Mouse (Mus musculus) hindbrain, embryonic 12.5 days (tissue): ENCODE results near the gene Mrpl11. TPM values are rescaled to one million over a fixed set of nuclear protein-coding genes. Genes with fewer than 3 reads are reported as not detected.
"Not testable (repeated sequence)": the region's sequence is repeated elsewhere in the genome, so short reads cannot be mapped to it uniquely, and the experiment has no call there.

ENCODE experiments used
- ATAC-seq: fragments of 200-750 bp; cut with Nextera tagmentation; 2 replicates; pipeline ENCODE4 v1.8.0; 2017; ENCODE audit warnings: moderate TSS enrichment; ENCODE audit not compliant: low FRiP score
- H3K27ac ChIP-seq: fragments of 300-500 bp; sonication (generic); 2 replicates; pipeline ENCODE4 v1.5.1; 2016; ENCODE audit warnings: mild to moderate bottlenecking
- H3K27me3 ChIP-seq: fragments of 300-500 bp; sonication (generic); 2 replicates; pipeline ENCODE4 v1.6.1; 2016; ENCODE audit warnings: mild to moderate bottlenecking
- H3K36me3 ChIP-seq: fragments of 300-500 bp; sonication (generic); 2 replicates; pipeline ENCODE4 v1.6.1; 2016; ENCODE audit warnings: mild to moderate bottlenecking
- H3K4me1 ChIP-seq: fragments of 300-500 bp; sonication (generic); 2 replicates; pipeline ENCODE4 v1.6.1; 2016
- H3K4me2 ChIP-seq: fragments of 300-500 bp; sonication (generic); replicated peaks from 2 replicates; pipeline ENCODE4 v1.6.1; 2016; ENCODE audit warnings: mild to moderate bottlenecking
- H3K4me3 ChIP-seq: fragments of 300-500 bp; sonication (generic); 2 replicates; pipeline ENCODE4 v1.5.1; 2016; ENCODE audit warnings: mild to moderate bottlenecking
- H3K9ac ChIP-seq: fragments of 300-500 bp; sonication (generic); 2 replicates; pipeline ENCODE4 v1.6.1; 2016; ENCODE audit warnings: mild to moderate bottlenecking, moderate library complexity
- H3K9me3 ChIP-seq: fragments of 300-500 bp; sonication (generic); replicated peaks from 2 replicates; pipeline ENCODE4 v1.6.1; 2016; ENCODE audit warnings: mild to moderate bottlenecking
- WGBS: fragments of 180-500 bp; shearing (Covaris S2); methylation state at CpG from one replicate; pipeline ENCODE4 v1.1.7; 2016; 5-methylcytosine and 5-hydroxymethylcytosine counted together
- polyA plus RNA-seq: library from polyadenylated mRNA; unstranded; fragments of >200 nt; fragmentation: Nextera tagmentation; extraction: Ambion mirVana; gene quantifications from 2 replicates; pipeline ENCODE4 v1.2.1, GENCODE M21; 2016

The Mrpl11 gene
- polyA plus RNA-seq, 1 experiment from 2014 or later, result 124 TPM

DNA sequence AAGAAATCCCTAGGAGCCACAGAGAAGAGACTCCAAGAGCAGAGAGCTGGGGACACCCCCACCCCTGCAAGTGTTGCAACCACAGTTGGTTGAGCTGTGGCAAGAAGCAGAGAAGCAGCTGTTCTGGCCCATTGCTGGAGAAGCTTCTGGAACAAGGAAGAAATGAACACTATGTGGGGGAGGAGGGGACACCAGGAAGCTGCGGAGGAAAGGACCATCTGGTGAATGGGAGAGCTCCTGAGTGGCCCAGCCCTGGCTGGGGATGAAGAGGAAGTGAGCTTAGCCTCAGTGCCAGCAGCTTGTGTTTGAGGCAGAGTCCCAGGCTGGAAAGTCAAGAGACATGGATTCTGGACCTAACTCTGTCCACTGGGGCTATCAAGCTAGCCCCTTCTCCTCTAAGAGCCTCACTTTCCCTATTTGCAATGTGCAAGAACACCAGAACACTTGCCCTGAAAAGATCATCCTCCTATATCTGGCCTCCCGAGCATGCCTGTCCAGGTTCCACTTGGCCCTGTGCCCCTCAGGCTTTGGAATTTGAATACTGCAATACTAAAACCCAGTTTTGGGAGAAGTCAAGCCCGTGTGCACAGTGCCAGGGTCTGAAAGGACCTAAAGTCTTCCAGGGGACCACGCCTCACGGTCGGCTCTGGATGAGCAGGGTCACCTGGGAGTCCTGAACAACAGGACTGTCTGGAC is 37.6 kb downstream of the Mrpl11 start:
- H3K4me3 ChIP-seq, result no peak overlapping the region
- H3K4me1 ChIP-seq, result peaks cover 7% of the 10 kb centered on the region
- no peak overlapping the region for H3K9ac ChIP-seq
- no peak for ATAC-seq
- WGBS, result 72% methylated on average over 6 of the region's 6 CpGs
- H3K4me2 ChIP-seq, result no peak overlapping the region; the same call in 1 of the 2 replicates
- H3K27me3 ChIP-seq, result peaks cover 34% of the 10 kb centered on the region
- no peak overlapping the region for H3K27ac ChIP-seq
- no peaks in the 10 kb centered on the region for H3K9me3 ChIP-seq
- H3K36me3 ChIP-seq, result no peaks in the 10 kb centered on the region

DNA sequence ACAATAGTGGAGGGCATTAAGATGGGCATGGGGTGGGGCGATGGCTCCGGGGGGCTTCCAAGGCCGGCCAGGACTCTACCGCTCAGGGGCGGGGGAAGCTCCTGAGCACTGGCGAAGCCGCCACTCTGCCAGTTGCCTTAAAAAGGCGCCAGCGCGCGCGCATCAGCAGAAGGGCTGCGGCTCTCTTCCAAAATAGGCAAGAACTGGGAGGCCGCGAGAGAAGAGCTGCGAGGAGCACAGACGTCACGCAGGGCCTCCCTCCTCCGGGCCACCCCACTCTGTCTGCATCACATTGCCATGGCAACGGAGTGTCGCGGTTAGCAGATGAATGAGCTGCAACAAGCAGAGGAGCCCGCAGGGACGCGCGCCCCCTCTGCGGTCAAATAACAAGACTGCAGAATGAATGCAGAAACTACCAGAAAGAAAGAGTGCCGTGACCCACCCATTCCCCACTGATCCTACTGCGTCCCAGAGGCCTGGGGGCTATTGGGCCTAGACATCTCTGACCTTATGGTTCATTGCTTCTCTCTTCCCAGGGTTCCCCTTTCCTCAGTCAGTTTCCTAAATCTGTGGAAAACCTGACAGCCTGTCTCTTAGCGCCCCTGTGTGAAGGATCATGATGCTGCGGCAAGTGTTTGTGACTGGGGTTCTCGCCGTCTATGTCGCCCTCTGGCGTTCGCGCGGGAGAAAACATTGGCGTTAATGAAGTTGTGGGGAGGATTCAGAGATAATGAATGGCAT is 39.9 kb downstream of the Mrpl11 start:
- peak overlapping the region; percentile 87 for H3K27ac ChIP-seq
- 1% methylated on average over 39 of the region's 39 CpGs for WGBS
- peaks cover 7% of the 10 kb centered on the region for H3K4me1 ChIP-seq
- peak; percentile 98 for ATAC-seq
- 0 out of 2 replicates have a peak, but pooled peaks cover 8% of the 10 kb centered on the region for H3K9me3 ChIP-seq
- H3K36me3 ChIP-seq, result no peaks in the 10 kb centered on the region
- peak overlapping the region; percentile 27 for H3K4me3 ChIP-seq
- peak overlapping the region; percentile 64 for H3K4me2 ChIP-seq
- H3K27me3 ChIP-seq, result peaks cover 15% of the 10 kb centered on the region
- peak overlapping the region; percentile 53 for H3K9ac ChIP-seq

DNA sequence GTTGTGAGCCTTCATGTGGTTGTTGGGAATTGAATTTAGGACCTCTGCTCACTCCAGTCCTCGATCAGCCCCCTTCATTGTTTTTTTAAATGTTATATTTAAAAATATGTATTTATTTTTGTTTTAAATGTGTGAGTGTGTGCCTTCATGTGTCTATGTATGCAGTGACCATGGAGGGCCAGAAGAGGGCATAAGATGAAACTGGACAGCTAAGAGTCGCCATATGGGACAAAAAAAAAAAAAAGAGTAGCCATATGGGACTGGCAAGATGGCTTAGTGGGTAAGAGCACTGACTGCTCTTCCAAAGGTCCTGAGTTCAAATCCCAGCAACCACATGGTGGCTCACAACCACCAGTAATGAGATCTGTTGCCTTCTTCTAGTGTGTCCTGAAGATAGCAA is 41.7 kb downstream of the Mrpl11 start:
- H3K4me1 ChIP-seq, H3K9me3 ChIP-seq, H3K36me3 ChIP-seq, ATAC-seq, H3K9ac ChIP-seq, H3K27ac ChIP-seq, H3K4me2 ChIP-seq, H3K4me3 ChIP-seq: not testable (repeated sequence)
- 55% methylated on average over 2 of the region's 2 CpGs for WGBS
- H3K27me3 ChIP-seq, result peaks cover 13% of the 10 kb centered on the region

DNA sequence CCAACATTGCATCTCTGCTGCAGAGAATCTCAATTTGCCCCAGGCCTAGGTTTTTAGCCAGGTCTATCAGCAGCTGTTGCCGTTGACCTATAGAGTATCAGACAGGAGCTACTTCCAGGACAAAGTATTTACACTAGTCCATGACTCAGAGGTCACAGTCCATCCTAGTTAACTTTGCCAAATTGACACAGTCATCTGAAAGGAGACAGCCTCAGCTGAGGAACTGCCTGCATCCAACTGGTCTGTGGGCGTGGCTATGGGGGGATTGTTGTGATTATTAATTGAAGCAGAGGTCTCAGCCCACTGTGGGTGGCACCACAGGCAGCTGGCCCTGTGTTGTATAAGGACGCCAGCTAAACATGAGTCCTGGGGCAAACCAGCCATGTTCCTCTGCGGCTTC is 43.0 kb downstream of the Mrpl11 start:
- Histone ChIP-seq H3K4me3 (no peak overlapping the region), H3K9ac (no peak overlapping the region), H3K9me3 (0 out of 2 replicates have a peak, but pooled peaks cover 8% of the 10 kb centered on the region), H3K27me3 (peaks cover 8% of the 10 kb centered on the region), H3K27ac (no peak overlapping the region), H3K4me2 (no peak overlapping the region), H3K4me1 (peaks cover 7% of the 10 kb centered on the region), H3K36me3 (no peaks in the 10 kb centered on the region)
- 63% methylated on average over 4 of the region's 4 CpGs for WGBS
- no peak for ATAC-seq

DNA sequence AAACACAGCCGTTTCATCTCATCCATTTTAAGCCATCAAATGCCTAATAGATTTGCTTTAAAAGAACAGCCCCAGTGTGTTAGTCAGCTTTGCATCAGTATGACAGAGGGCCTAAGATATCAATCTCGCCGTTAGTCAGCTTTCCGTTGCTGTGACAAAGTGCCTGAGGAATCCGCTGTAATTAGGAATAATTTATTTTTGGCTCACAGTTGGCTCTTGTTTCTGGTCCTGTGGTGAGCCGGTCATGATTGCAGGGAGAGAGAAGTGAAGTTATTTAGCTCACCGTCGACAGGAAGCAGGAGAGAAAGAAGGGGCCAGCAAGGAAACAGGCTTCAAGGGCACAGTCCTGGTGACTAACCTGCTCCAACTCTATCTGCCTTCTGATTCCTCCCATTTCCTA is 51.2 kb downstream of the Mrpl11 start:
- ATAC-seq, result no peak
- 80% methylated on average over 8 of the region's 8 CpGs for WGBS
- H3K36me3 ChIP-seq, result no peaks in the 10 kb centered on the region
- no peaks in the 10 kb centered on the region for H3K9me3 ChIP-seq
- no peak overlapping the region for H3K4me2 ChIP-seq
- H3K9ac ChIP-seq, result no peak overlapping the region
- H3K27ac ChIP-seq, result no peak overlapping the region
- no peaks in the 10 kb centered on the region for H3K4me1 ChIP-seq
- no peak overlapping the region for H3K4me3 ChIP-seq
- peaks cover 6% of the 10 kb centered on the region; the same call in 1 of the 2 replicates for H3K27me3 ChIP-seq

DNA sequence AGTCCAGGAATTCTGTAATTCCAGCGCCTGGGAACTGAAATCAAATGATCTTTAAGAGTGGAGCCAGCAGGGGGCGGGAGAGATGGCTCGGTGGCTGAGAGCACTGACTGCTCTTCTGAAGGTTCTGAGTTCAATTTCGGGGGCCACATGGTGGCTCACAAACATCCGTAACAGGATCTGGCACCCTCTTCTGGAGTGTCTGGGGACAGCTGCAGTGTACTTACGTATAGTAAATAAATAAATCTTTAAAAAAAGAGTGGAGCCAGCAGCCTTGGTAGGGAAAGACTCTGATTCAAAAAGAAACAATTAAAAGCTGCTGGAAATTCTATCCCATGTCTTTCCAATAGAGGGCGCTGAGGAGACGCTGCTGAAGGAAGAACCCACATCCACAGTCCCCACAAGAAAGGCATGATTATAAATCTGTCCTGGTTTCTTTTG is 53.0 kb downstream of the Mrpl11 start:
- H3K4me2 ChIP-seq, result no peak overlapping the region
- 0 out of 2 replicates have a peak, but pooled peaks cover 6% of the 10 kb centered on the region for H3K27me3 ChIP-seq
- no peaks in the 10 kb centered on the region for H3K9me3 ChIP-seq
- WGBS, result 18% methylated on average over 8 of the region's 8 CpGs
- ATAC-seq, result no peak
- no peak overlapping the region for H3K27ac ChIP-seq
- no peak overlapping the region for H3K9ac ChIP-seq
- H3K4me3 ChIP-seq, result no peak overlapping the region
- no peaks in the 10 kb centered on the region for H3K4me1 ChIP-seq
- H3K36me3 ChIP-seq, result no peaks in the 10 kb centered on the region

DNA sequence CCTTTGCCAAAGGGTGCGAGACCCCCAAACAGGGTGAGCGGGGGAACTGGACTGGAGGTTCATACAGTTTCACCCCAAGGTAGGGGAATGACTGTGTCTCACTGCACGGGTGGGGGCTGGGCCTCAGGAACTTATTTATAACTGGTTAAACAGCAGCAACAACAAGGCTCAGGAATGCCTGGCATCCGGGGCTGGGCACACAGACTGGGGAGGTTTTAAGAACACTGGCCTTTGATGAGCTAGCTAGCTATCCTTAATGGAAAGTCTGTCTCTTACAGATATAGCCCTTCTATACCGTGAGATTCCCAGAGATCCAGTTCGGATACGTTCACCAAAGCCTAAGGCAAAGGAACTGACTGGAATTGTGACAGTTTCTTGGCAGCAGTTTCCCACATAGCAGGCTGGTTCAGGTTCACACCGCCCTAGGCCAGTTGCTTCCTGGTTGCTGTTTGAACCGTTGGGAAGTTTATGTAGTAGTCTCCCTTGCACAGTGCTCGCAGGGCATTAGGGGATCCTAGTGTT is 54.3 kb downstream of the Mrpl11 start:
- Histone ChIP-seq H3K4me2 (no peak overlapping the region), H3K27ac (no peak overlapping the region), H3K4me3 (no peak overlapping the region), H3K9ac (no peak overlapping the region), H3K9me3 (no peaks in the 10 kb centered on the region), H3K36me3 (no peaks in the 10 kb centered on the region), H3K4me1 (no peaks in the 10 kb centered on the region), H3K27me3 (0 out of 2 replicates have a peak, but pooled peaks cover 6% of the 10 kb centered on the region)
- ATAC-seq, result no peak
- 44% methylated on average over 10 of the region's 10 CpGs for WGBS

Other genes with a start within 250 kb of the Mrpl11 start
- 155 TPM in 2 replicates for gene Rbm4b, start 205.7 kb upstream of the Mrpl11 start, polyA plus RNA-seq
- 88.8 and 94.8 TPM in 2 replicates for gene Rbm4, start 168.2 kb upstream of the Mrpl11 start, polyA plus RNA-seq
- gene Gm21992, start 150.5 kb upstream of the Mrpl11 start, polyA plus RNA-seq, result 41.5 and 42.9 TPM in 2 replicates
- 96.0 and 97.9 TPM in 2 replicates for gene Rbm14, start 150.5 kb upstream of the Mrpl11 start, polyA plus RNA-seq
- 42.7 and 46.4 TPM in 2 replicates for gene Ccs, start 122.8 kb upstream of the Mrpl11 start, polyA plus RNA-seq
- 0.35 and 0.40 TPM in 2 replicates for gene Ccdc87, start 122.8 kb upstream of the Mrpl11 start, polyA plus RNA-seq
- 56.3 and 57.4 TPM in 2 replicates for gene Ctsf, start 107.0 kb upstream of the Mrpl11 start, polyA plus RNA-seq
- 2.6 and 4.2 TPM in 2 replicates for gene Actn3, start 84.2 kb upstream of the Mrpl11 start, polyA plus RNA-seq
- 21.1 and 21.4 TPM in 2 replicates for gene Zdhhc24, start 83.5 kb upstream of the Mrpl11 start, polyA plus RNA-seq
- gene Bbs1, start 55.5 kb upstream of the Mrpl11 start, polyA plus RNA-seq, result 7.2 and 9.8 TPM in 2 replicates
- 167 TPM in 2 replicates for gene Dpp3, start 33.9 kb upstream of the Mrpl11 start, polyA plus RNA-seq
- gene Peli3, start 19.0 kb upstream of the Mrpl11 start, polyA plus RNA-seq, result 6.5 and 6.7 TPM in 2 replicates
- 0.08 and 0.10 TPM in 2 replicates for gene Npas4, start 28.2 kb downstream of the Mrpl11 start, polyA plus RNA-seq
- gene Slc29a2, start 61.7 kb downstream of the Mrpl11 start, polyA plus RNA-seq, result 5.3 and 7.2 TPM in 2 replicates
- 43.8 and 48.7 TPM in 2 replicates for gene B4gat1, start 76.7 kb downstream of the Mrpl11 start, polyA plus RNA-seq
- 2.5 and 4.0 TPM in 2 replicates for gene AC124502.3, start 76.7 kb downstream of the Mrpl11 start, polyA plus RNA-seq
- gene Brms1, start 79.2 kb downstream of the Mrpl11 start, polyA plus RNA-seq, result 56.9 and 61.2 TPM in 2 replicates
- gene Rin1, start 88.3 kb downstream of the Mrpl11 start, polyA plus RNA-seq, result 1.4 and 1.6 TPM in 2 replicates
- 32.0 and 41.9 TPM in 2 replicates for gene Cd248, start 105.9 kb downstream of the Mrpl11 start, polyA plus RNA-seq
- gene Tmem151a, start 123.4 kb downstream of the Mrpl11 start, polyA plus RNA-seq, result 1.5 and 2.4 TPM in 2 replicates
- 60.3 and 61.6 TPM in 2 replicates for gene Yif1a, start 126.4 kb downstream of the Mrpl11 start, polyA plus RNA-seq
- 213 and 216 TPM in 2 replicates for gene Cnih2, start 136.4 kb downstream of the Mrpl11 start, polyA plus RNA-seq
- gene Rab1b, start 144.9 kb downstream of the Mrpl11 start, polyA plus RNA-seq, result 239 and 242 TPM in 2 replicates
- gene Klc2, start 156.4 kb downstream of the Mrpl11 start, polyA plus RNA-seq, result 56.1 and 67.3 TPM in 2 replicates